Mouse (Mus musculus) cortical plate, adult 2 months (tissue): ENCODE measurements around the gene Dok5.

Source experiments
- CTCF ChIP-seq: fragments of 200-500 bp; IDR thresholded peaks from 2 replicates; pipeline ENCODE4 v1.5.1; 2011; ENCODE audit warnings: mild to moderate bottlenecking, control low read depth, low read length; ENCODE audit not compliant: insufficient read depth; ENCODE audit errors: extremely low read depth
- POLR2A ChIP-seq: fragments of 200-500 bp; IDR thresholded peaks from 2 replicates; pipeline ENCODE4 v1.6.1; 2011; ENCODE audit warnings: mild to moderate bottlenecking, low read length, control low read depth; ENCODE audit not compliant: insufficient read depth; ENCODE audit errors: extremely low read depth

GRCm38 (mm10) chr2:170771555-170771954 lies 39.9 kb downstream of the Dok5 start:
- TF ChIP-seq POLR2A (no peak), CTCF (no peak)
